Mouse (Mus musculus): ENCODE results near the gene Clic4.

The Clic4 gene

DNA sequence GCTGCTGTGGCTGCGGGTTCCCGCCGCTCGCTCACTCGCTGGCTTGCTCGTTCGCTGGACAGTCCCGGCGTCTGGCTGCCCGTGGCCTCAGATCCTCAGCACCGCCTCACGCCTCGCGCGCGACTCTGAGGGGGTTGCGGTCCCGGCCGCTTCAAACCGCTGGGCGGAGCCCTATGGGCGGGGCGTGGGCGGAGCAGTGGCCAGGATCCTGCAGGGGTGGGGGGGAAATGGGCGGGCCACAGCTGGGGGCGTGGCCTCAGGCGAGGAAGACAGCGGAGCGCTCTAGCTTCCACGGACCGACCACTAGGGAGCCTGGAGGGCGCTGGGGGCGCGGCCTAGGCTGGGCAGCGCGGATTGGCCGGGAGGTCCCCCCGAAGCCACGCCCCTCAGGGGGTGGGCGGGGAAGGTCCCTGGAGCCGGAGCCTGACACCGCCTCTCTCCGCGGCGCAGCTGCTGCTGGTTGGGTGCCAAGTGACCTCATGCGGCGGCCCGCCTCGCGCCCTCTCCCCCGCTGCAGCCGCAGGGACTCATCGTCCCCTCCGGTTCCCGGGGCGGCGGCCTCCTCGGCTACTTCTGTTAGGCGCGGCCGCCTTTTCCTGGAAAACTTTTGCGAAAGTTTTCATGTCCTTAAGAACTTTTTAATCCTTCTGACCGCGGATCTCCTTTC, at the start of gene Clic4:
Gene Clic4, minus strand, starts transcription at position 175 of the 667 bp plus-strand sequence.
- peak; percentile 100 for DNase-seq (ENCODE audit: low spot score in 2 of 2)

DNA sequence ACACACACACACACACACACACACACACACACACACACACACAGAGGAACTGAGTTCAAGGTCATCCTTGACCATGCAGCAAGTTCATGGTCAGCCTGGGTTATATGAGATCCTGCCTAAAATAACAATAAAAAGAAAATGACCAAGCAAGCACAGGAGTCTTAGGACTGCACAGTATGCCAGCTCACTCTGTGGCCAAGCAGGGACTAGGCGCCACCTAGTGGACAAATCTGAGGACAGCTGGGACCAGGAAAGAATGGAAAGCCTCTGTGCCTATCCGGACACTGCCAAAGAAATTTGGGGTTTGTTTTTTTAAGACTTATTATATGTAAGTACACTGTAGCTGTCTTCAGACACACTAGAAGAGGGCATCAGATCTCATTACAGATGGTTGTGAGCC, 45.4 kb upstream of the Clic4 start:
- DNase-seq (ENCODE audit: low spot score in 2 of 2): peak; percentile 72 to 87

DNA sequence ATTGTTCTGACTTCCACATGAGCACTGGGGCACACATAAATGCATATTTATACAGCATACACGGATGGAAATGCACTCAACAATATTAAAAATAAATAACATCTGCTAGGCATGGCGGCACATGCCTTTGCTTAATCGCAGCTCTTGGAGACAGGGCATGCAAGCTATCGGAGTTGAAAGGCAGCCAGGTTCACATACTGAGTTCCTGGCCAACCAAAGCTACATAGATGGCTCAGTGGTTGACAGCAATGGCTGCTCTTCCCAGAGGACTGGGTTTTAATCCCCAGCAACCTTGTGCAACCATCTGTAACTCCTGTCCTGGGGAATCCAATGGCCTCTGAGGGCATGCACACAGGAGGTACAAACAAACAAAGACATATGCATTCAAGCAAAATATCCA, 44.9 kb upstream of the Clic4 start:
- no peak for DNase-seq (ENCODE audit: low spot score in 2 of 2)

DNA sequence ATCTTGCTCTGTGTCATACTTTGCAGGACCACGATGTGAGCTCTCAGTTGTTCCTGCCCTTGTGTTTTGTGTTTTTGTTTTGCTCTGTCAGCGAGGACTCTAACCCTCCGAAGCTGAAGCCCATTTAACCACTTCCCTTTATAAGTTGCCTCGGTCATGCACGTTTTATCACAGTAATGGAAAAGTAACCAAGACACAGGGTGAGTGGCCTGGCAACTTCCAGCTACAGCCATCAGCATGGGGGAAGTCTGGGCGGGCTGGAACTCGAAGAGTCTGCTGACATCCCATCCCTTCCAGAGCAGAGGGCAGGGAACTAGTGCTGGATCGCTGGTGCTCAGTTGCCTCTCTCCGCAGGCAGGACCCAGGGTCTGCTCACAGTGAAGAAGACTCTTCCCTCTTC, 42.7 kb upstream of the Clic4 start:
- no peak for DNase-seq (ENCODE audit: low spot score in 2 of 2)

DNA sequence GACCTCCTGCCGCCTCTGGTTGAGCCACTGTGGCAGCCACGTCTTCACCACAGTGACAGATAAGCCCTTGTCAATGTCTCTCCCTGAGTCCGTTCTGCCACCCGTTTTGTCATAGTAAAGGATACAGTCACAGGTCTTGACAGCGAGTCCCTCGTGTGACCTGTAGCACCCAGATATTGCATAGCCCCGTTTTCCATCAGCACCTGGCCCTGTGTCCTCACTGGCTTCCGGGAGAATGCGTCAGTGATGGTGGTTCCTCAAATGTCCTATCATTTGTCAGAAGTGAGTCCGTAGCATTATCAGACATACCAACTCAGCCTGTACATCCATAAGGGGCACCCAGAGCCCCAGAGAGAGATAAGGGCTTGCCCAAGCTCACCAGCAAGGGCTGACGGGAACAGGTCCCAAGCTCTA, 41.8 kb upstream of the Clic4 start:
- peak in 1 of 2 experiments; percentile 43 for DNase-seq (ENCODE audit: low spot score in 2 of 2)

DNA sequence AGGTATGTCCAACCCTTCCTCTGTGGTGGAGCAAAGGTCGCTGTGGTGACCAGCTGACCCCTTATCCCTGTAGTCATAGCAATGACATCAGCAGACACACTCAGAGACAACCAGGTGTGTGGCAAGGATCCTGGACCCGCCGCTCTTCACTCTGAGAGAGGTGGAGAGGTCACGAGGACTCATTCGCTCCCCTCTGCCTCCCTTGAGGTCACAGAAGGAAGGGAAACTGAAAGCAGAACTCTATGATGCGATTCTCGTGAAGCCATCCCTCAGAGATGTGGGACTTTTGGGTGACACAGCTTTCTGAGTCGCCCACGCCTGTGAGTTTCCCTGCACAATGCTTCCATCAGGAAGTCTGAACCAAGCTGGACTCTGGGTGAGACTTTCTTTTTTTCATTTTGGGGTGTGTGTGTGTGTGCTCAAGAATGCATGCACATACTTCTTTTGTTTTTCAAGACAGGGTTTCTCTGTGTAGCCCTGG, 41.2 kb upstream of the Clic4 start:
- peak in 1 of 2 experiments; percentile 53 for DNase-seq (ENCODE audit: low spot score in 2 of 2)

DNA sequence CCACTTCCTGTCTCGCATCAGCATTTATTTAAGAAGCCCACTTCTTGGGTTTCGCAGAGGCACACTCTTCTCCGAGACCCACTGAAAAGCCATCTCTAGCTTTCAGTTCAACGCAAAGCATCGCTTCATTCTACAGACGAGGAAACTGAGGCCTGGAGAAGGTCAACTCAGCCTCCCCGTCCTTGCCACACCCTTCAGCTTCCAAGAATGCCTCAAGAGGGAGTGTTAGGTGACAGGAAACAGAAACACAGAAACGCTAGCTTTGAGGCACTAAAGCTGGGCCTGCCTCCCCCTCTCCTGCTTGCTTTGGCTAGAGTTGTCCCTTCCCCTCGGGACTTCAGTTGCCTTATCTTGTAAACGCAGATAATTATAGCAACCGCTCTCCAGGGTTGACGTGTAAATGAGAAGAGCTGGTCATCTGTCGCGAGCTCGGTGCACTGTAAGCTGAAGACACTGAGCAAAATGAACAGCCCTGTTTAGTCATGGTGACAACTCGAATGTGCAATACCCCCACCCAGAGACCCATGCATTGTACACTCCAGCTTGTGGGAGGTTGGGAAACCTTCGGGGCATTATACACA, 40.6 kb upstream of the Clic4 start:
- peak in 1 of 2 experiments; percentile 31 for DNase-seq (ENCODE audit: low spot score in 2 of 2)

DNA sequence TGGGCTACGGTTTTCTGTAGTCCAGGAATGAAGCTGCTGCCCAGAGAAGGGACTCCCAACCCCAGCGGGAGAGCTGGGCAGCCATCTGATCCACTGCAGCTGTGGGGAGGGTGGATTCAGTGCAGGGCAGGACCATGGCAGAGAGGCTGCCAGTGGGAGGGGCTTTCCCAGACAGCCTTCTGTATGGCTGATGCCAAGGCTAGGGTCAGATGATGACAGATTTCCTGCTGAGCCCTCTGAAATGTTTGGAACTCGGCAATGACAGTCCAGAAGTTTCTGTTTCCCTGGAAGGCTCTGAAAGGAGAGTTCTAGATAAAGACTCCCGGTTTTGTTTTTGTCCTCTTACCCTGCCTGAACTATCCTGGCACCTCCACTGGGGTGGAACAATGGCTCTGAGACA, 40.1 kb upstream of the Clic4 start:
- peak in 1 of 2 experiments; percentile 51 for DNase-seq (ENCODE audit: low spot score in 2 of 2)

DNA sequence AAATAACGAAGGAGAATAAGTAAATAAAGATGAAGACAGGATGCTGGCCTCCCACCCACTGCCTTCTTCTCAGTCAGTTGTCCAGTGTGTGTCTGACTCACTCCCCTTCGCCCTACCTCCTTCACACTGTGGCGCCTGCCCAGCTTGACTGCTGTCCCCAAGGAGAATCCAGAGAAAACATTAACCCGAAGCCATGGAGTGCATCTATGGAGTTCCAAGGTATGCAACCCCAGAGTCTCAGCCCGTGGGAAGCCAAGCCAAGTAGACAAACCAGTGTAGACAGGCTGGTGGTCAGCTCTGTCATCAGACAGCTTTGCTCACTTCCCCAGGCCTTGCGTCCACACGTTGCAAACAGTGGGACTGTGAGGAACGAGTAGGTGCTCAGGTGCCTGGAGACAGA, 37.8 kb upstream of the Clic4 start:
- no peak for DNase-seq (ENCODE audit: low spot score in 2 of 2)

DNA sequence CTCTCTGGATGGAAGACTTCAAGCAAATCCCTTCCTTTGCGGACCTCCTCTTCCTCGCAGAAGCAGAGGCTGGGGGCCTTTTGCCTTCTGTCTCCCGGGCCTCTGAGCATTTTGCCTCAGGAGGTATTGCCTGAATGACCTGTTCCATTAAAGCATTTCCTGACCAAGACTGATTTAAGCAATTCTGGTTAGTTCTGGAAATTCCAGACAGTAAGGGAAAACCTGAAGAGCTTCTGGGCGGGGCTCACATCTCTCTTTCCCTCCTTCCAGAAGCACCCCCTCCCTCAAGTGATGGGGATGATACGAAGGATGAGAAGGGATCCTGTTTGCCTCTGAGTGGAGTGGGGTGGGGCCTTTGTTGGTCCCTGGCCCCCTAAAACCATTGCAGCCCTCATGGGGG, 37.1 kb upstream of the Clic4 start:
- DNase-seq (ENCODE audit: low spot score in 2 of 2): no peak

DNA sequence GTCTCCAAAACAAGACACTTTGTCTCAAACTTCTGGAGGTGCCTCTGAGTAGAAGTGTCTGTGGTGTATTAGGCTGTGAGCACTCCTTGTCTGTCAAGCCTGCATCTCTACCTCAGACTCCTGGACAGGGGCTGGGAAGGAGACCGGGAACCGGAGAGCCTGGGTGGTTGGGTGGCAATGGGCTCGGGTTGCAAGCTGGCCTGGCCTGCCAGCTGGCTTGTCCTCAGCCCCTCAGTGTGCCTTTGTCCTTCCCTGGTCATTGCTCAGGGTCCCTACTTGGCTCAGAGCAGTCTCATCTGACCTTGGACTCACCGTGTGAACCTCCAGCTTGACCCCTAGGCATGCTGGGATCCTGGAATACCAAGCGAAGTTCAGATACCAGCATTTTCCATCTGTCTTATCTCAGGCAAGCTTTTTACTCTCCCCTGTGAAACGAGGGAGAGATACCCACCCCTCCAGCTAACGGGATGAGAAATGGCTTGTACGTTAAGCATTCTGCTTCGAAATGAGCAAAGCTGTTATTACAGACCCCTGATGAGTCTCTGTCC, 36.6 kb upstream of the Clic4 start:
- no peak for DNase-seq (ENCODE audit: low spot score in 2 of 2)

DNA sequence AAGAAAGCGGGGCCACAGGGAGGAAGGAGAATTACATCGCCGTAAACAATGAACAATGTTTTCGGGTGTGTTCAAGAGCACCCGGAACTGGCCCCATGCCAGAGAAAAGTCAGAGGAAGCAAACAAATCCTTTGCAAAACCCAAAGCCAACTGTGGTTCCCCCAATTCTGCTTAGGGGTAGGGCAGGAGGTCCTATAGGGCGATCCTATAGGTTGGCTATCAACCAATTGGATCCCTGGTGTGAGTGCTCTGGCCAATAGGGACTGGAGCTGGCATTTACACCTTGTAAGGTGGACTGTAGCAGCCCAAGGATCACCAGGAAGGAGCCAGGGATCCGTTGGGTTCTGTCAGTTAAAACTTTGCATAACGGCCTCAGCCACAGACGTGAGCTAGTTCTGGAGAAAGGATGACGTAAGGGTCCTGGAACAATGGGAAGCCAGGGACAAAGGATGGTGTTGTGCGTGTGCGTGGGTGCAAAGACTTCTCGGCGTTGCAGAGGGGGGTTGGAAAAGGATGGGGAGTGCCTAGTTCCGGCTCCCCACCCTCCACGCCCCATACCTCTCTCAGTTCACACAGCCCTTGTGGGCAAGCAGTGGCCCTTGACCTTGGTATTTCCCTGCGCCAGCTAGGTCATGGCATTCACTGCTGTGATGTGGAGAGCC, 34.5 kb upstream of the Clic4 start:
- peak in 1 of 2 experiments; percentile 35 for DNase-seq (ENCODE audit: low spot score in 2 of 2)

DNA sequence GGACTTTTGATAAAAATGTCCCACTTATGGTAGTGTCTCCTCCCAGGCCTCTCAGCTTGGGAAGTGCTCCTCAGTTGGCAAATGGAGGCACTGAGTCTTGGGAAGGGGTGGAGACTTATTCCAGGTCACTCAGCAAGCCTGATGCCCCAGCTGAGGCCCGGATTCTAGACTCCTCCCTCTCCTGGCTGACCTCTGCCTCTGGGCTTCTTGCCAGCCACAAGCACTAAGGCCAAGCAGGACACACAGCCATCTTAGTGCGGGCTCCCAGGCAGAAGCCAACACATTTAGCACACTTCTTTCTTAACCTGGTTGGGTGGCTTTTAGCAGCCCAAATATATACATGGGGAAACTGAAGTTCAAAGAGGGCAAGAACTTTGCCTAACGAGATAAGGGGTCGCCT, 33.9 kb upstream of the Clic4 start:
- no peak for DNase-seq (ENCODE audit: low spot score in 2 of 2)

DNA sequence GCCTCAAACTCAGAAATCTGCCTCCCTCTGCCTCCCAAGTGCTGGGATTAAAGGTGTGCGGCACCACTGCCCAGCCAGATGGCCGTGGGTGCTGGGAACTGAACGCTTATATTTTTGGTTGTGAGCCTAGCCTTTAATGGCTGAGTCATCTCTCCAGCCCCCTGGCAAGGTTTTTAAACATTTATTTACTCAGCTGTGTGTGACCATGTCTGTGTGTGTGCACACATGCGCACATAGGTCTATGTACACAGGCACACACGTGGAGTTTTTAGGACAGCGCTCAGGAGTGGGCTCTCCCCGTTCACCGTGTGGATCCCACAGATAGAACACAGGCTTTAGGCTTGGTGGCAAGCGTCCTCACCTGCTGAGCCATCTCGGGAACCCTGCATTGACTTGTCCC, 29.6 kb upstream of the Clic4 start:
- DNase-seq (ENCODE audit: low spot score in 2 of 2): no peak

DNA sequence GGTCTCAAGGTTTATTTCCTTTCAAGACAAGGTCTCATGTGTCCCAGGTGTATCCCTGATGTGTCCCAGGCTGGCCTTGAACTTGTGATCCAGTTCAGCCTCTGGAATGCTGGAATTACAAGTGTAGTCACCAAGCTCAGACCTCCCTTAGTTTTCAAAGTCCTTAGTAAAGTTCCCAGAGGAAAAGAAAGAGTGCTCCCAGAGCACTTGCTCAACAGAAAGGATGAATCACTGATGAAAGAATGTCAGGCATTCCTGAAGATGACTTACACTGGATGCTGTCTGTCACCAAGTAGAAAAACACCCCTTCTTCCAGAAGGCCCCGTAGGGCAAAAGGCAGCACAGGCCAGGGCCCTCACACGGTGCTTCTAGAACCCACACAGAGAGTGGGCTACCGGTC, 28.6 kb upstream of the Clic4 start:
- no peak for DNase-seq (ENCODE audit: low spot score in 2 of 2)

DNA sequence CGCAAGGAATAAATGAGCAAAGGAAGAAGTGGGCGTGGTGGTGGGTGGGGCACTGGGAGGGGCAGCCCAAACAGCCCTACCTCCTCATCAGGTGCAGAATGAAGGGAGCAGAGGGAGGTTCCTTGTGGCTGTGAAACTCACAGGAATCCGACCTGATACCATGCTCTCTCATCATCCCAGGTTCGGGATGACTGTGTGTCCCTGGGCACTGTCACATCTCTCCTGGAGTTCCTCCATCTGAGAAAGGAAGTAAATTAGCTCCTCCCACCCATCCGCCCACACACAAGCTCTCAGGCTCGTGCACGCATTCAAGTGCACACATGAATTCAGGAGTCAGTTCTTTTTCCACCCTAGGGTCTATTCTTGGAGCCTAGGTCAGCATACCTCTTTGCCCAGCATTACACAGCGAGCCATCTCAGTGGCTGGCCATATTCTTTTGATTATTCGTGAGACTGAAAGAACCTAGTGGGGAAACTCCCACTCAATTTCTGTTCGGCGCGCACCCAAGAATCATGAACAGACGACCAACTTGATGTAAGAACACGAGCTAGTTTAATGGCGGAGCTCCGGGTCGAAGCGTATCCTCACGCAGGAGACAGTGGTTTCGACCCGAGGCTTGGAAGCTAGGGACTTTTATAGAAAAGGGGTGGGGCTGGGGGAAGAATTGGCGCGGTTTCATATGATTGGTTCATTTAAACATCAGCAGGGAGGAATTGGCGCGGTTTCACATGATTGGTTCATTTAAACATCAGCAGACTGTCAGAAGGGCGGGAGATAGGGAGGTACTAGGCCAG, 27.8 kb upstream of the Clic4 start:
- no peak for DNase-seq (ENCODE audit: low spot score in 2 of 2)

DNA sequence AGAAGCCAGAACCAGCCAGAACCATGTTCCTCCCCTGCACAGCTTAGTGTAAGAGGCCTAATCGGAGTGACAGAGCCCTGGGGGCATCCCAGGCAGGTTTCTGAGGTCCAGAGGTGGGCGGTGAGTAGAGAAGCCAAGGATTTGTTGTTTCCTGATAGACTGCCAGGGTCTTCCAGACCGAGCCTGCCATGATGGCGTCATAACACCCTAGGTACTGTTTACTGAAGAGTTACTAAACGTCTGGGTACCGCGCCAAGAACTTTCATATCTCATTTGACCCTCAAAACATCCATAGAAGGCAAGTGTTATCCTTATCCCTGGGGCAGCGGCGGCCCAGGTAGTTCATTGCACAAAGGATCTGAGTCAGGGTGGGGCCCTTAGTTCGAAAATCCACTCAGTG, 26.1 kb upstream of the Clic4 start:
- no peak for DNase-seq (ENCODE audit: low spot score in 2 of 2)

DNA sequence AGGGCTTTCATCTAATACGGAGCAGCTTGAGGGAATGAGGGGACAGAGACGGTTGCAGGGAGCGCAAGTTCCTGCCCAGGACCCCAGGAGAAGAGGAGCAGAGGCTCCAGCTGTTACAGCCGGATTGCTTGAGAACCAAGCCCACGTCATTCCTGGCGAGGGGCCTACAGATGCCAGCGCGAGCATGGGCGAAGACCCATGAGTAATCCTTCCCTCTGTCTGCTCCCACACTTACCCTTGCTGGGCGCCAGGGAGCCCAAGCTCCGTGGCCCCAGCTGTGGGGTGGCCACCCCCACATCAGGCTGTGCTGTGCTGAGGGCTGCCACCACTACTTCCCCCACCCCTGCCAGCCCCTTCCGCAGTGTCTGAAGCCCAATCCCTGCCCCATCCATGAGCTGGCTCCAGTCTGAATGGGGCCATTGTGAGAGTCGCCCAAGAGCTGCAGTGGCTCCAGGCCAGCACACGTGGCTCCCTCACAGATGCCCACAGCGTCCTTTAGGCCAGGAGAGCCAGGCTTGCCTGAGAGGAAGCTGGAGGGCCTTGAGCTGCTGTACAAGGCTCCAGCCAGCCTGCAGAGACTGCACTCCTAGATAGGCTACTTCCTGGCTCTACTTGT, 25.4 kb upstream of the Clic4 start:
- no peak for DNase-seq (ENCODE audit: low spot score in 2 of 2)

DNA sequence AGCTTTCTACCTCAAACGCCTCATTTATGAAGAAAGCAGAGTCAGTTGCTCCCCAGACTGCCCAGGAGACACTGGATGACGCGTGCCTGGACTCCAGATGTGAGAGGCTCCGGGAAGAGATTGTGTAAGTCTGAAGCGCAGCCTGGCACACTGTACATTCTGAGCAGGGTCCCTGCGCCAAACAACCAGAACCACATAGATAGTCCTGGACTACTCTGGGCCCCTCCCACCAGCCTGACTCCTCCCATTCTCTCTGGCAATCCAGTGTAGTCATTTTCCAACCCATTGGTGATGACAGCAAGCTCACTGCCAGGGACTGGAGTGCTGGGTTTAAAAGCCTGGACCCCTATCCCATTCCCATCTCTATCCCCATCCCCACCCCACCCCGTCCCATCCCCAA, 24.5 kb upstream of the Clic4 start:
- DNase-seq (ENCODE audit: low spot score in 2 of 2): no peak

DNA sequence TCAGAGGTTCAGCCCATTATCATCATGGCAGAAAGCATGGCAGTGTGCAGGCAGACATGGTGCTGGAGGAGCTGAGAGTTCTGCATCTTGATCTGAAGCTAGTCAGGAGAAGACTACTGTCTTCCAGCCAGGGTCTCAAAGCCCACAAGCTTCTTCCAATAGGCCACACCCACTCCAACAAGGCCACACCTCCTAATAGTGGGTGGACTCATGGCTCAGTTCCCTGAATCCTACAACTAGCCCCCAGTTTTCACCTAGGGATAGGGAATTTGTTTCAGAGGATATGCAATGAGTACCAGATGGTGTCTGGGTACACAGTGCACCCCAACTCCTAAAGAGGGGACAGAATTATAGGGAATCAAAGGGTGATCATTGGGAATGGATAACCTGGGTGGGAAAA, 24.0 kb upstream of the Clic4 start:
- no peak for DNase-seq (ENCODE audit: low spot score in 2 of 2)

DNA sequence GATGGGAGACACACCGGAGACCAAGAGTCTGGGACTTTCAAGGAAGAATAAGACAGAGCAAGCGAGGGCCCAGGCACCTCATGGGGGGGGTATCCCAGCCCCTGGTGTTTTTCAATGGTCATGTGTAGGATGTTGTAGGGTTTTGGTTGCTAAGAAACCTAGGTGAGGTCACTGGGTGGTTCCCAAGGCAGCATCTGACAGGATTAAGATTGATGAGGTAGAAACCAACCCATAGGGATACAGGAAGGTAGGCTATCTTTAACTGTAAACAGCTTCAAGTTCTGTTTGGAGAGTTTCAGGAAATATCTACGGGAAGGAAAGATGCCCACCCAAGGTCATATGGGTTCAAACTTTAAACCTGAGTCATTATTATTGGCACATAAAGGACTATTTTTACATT, 21.2 kb upstream of the Clic4 start:
- DNase-seq (ENCODE audit: low spot score in 2 of 2): no peak
